Mouse (Mus musculus): ENCODE measurements at regions not wholly inside any gene's neighbourhood (a gene's known extent, or its start where the extent isn't known, plus 50 kb on each side); places are given as distances from the start of the nearest gene placed in this dataset.
"Not testable (repeated sequence)": the region's sequence is repeated elsewhere in the genome, so short reads cannot be mapped to it uniquely, and the experiment has no call there.

- no peak for ATAC-seq (ENCODE audit: low read depth)
- WGBS, result 58% methylated on average over 20 of the region's 20 CpGs
- Histone ChIP-seq H3K9me3 (peaks cover 7% of the 10 kb centered on the region; the same call in 1 of the 2 replicates), H3K4me1 (replicated peaks) (no peaks in the 10 kb centered on the region), H3K36me3 (no peaks in the 10 kb centered on the region), H3K27ac (replicated peaks) (no peak overlapping the region), H3K4me3 (no peak overlapping the region), H3K4me2 (no peak overlapping the region), H3K9ac (no peak overlapping the region), H3K27me3 (peaks cover 20% of the 10 kb centered on the region; the same call in 1 of the 2 replicates)
These were observed 281.5 kb downstream of the Ajap1 start for GRCm38 (mm10) chr4:153200799-153201770.

GRCm38 (mm10) chr4:153189485-153189884, 293.1 kb downstream of the Ajap1 start:
- Histone ChIP-seq H3K9me3 (no peaks in the 10 kb centered on the region), H3K9ac (no peak overlapping the region), H3K4me3 (no peak overlapping the region), H3K4me1 (replicated peaks) (peaks cover 34% of the 10 kb centered on the region), H3K36me3 (no peaks in the 10 kb centered on the region), H3K27me3 (peaks cover 22% of the 10 kb centered on the region), H3K4me2 (no peak overlapping the region), H3K27ac (replicated peaks) (no peak overlapping the region)
- WGBS, result 9% methylated on average over 8 of the region's 8 CpGs
- ATAC-seq (ENCODE audit: low read depth), result no peak

- Histone ChIP-seq H3K27ac (replicated peaks) (peak overlapping the region; percentile 54; the same call in 1 of the 2 replicates), H3K36me3 (no peaks in the 10 kb centered on the region), H3K4me1 (replicated peaks) (peaks cover 36% of the 10 kb centered on the region), H3K9ac (peak overlapping the region; percentile 49; the same call in 1 of the 2 replicates), H3K9me3 (no peaks in the 10 kb centered on the region), H3K4me3 (peak overlapping the region; percentile 14; the same call in 1 of the 2 replicates), H3K4me2 (peak overlapping the region; percentile 50), H3K27me3 (peaks cover 22% of the 10 kb centered on the region)
- peak; percentile 79 for ATAC-seq (ENCODE audit: low read depth)
- 1% methylated on average over 16 of the region's 17 CpGs for WGBS
These were observed 294.0 kb downstream of the Ajap1 start for GRCm38 (mm10) chr4:153188504-153189031.

GRCm38 (mm10) chr4:153187959-153188503, 294.6 kb downstream of the Ajap1 start:
- ATAC-seq (ENCODE audit: low read depth), result peak; percentile 53; the same call in 1 of the 2 replicates
- peak overlapping the region; percentile 54; the same call in 1 of the 2 replicates for H3K27ac ChIP-seq (replicated peaks)

GRCm38 (mm10) chr4:153177496-153177895, 305.1 kb downstream of the Ajap1 start:
- Histone ChIP-seq H3K27ac (replicated peaks) (no peak overlapping the region), H3K4me1 (replicated peaks) (peaks cover 11% of the 10 kb centered on the region), H3K9me3 (0 out of 2 replicates have a peak, but pooled peaks cover 6% of the 10 kb centered on the region), H3K36me3 (no peaks in the 10 kb centered on the region), H3K27me3 (no peaks in the 10 kb centered on the region), H3K4me3 (no peak overlapping the region), H3K4me2 (no peak overlapping the region), H3K9ac (no peak overlapping the region)
- ATAC-seq (ENCODE audit: low read depth), result no peak
- WGBS, result 90% methylated on average over 9 of the region's 9 CpGs

More at GRCm38 (mm10) chr4:153187959-153188503, 294.6 kb downstream of the Ajap1 start:
- H3K9ac ChIP-seq, result peak overlapping the region; percentile 49; the same call in 1 of the 2 replicates
- H3K4me2 ChIP-seq, result peak overlapping the region; percentile 50
- WGBS, result 2% methylated on average over 6 of the region's 6 CpGs
- H3K9me3 ChIP-seq, result no peaks in the 10 kb centered on the region
- no peaks in the 10 kb centered on the region for H3K36me3 ChIP-seq
- peaks cover 36% of the 10 kb centered on the region for H3K4me1 ChIP-seq (replicated peaks)
- peak overlapping the region; percentile 14; the same call in 1 of the 2 replicates for H3K4me3 ChIP-seq
- H3K27me3 ChIP-seq, result peaks cover 22% of the 10 kb centered on the region

- no peak for ATAC-seq (ENCODE audit: low read depth)
- WGBS, result 6% methylated on average over 12 of the region's 12 CpGs
- no peak overlapping the region for H3K4me3 ChIP-seq
These were observed 307.0 kb downstream of the Ajap1 start for GRCm38 (mm10) chr4:153175660-153176059.

GRCm38 (mm10) chr4:153175077-153175476, 307.5 kb downstream of the Ajap1 start:
- ATAC-seq (ENCODE audit: low read depth), result no peak

More at GRCm38 (mm10) chr4:153175660-153176059, 307.0 kb downstream of the Ajap1 start:
- no peak overlapping the region for H3K27ac ChIP-seq (replicated peaks)
- peaks cover 11% of the 10 kb centered on the region for H3K4me1 ChIP-seq (replicated peaks)
- no peaks in the 10 kb centered on the region for H3K27me3 ChIP-seq
- no peak overlapping the region for H3K9ac ChIP-seq
- no peaks in the 10 kb centered on the region for H3K36me3 ChIP-seq
- H3K9me3 ChIP-seq, result 0 out of 2 replicates have a peak, but pooled peaks cover 6% of the 10 kb centered on the region
- no peak overlapping the region for H3K4me2 ChIP-seq

GRCm38 (mm10) chr4:153169991-153170390, 312.6 kb downstream of the Ajap1 start:
- H3K27ac ChIP-seq (replicated peaks), result no peak overlapping the region
- no peak for ATAC-seq (ENCODE audit: low read depth)
- no peak overlapping the region for H3K4me2 ChIP-seq
- H3K36me3 ChIP-seq, result no peaks in the 10 kb centered on the region
- peaks cover 4% of the 10 kb centered on the region for H3K4me1 ChIP-seq (replicated peaks)
- no peak overlapping the region for H3K9ac ChIP-seq
- no peak overlapping the region for H3K4me3 ChIP-seq
- WGBS, result 40% methylated on average over 9 of the region's 9 CpGs
- H3K9me3 ChIP-seq, result 0 out of 2 replicates have a peak, but pooled peaks cover 6% of the 10 kb centered on the region
- no peaks in the 10 kb centered on the region for H3K27me3 ChIP-seq

More at GRCm38 (mm10) chr4:153175077-153175476, 307.5 kb downstream of the Ajap1 start:
- Histone ChIP-seq H3K27me3 (no peaks in the 10 kb centered on the region), H3K4me3 (no peak overlapping the region), H3K9ac (no peak overlapping the region), H3K4me1 (replicated peaks) (peaks cover 11% of the 10 kb centered on the region), H3K9me3 (0 out of 2 replicates have a peak, but pooled peaks cover 6% of the 10 kb centered on the region), H3K4me2 (no peak overlapping the region), H3K27ac (replicated peaks) (no peak overlapping the region), H3K36me3 (no peaks in the 10 kb centered on the region)
- 36% methylated on average over 15 of the region's 15 CpGs for WGBS

- no peaks in the 10 kb centered on the region for H3K4me1 ChIP-seq (replicated peaks)
- no peak overlapping the region for H3K4me3 ChIP-seq
- ATAC-seq (ENCODE audit: low read depth), result no peak
- H3K36me3 ChIP-seq, result no peaks in the 10 kb centered on the region
- no peak overlapping the region for H3K4me2 ChIP-seq
- H3K9me3 ChIP-seq, result no peaks in the 10 kb centered on the region
- WGBS, result 88% methylated on average over 10 of the region's 10 CpGs
- no peaks in the 10 kb centered on the region for H3K27me3 ChIP-seq
- no peak overlapping the region for H3K9ac ChIP-seq
- H3K27ac ChIP-seq (replicated peaks), result no peak overlapping the region
These were observed 317.8 kb downstream of the Ajap1 start for GRCm38 (mm10) chr4:153164810-153165209.

- no peaks in the 10 kb centered on the region for H3K27me3 ChIP-seq
- ATAC-seq (ENCODE audit: low read depth), result no peak
- no peak overlapping the region for H3K4me2 ChIP-seq
- no peaks in the 10 kb centered on the region for H3K36me3 ChIP-seq
- WGBS, result 94% methylated on average over 3 of the region's 3 CpGs
- H3K4me1 ChIP-seq (replicated peaks), result no peaks in the 10 kb centered on the region; the same call in 1 of the 2 replicates
- H3K4me3 ChIP-seq, result no peak overlapping the region
- H3K9ac ChIP-seq, result no peak overlapping the region
- H3K9me3 ChIP-seq, result no peaks in the 10 kb centered on the region
- no peak overlapping the region for H3K27ac ChIP-seq (replicated peaks)
These were observed 322.5 kb downstream of the Ajap1 start for GRCm38 (mm10) chr4:153160115-153160514.

- Histone ChIP-seq H3K9ac (no peak overlapping the region), H3K4me2 (no peak overlapping the region), H3K27ac (replicated peaks) (no peak overlapping the region), H3K9me3 (no peaks in the 10 kb centered on the region), H3K4me1 (replicated peaks) (no peaks in the 10 kb centered on the region; the same call in 1 of the 2 replicates), H3K4me3 (no peak overlapping the region), H3K36me3 (no peaks in the 10 kb centered on the region), H3K27me3 (no peaks in the 10 kb centered on the region)
- WGBS, result 100% methylated on average over 3 of the region's 3 CpGs
- ATAC-seq (ENCODE audit: low read depth), result no peak
These were observed 325.0 kb downstream of the Ajap1 start for GRCm38 (mm10) chr4:153157572-153157971.

- H3K36me3 ChIP-seq; H3K4me3 ChIP-seq; H3K27me3 ChIP-seq; H3K4me2 ChIP-seq; ATAC-seq (ENCODE audit: low read depth); H3K9me3 ChIP-seq; H3K4me1 ChIP-seq (replicated peaks); H3K9ac ChIP-seq; H3K27ac ChIP-seq (replicated peaks): not testable (repeated sequence)
These were observed 329.7 kb downstream of the Ajap1 start for GRCm38 (mm10) chr4:153152923-153153322.

Data from neural tube, embryonic 13.5 days (tissue).